Mouse (Mus musculus) WW6 (cell line): ENCODE data around the gene Gpsm1.
"Not testable (repeated sequence)": the region's sequence is repeated elsewhere in the genome, so short reads cannot be mapped to it uniquely, and the experiment has no call there.

Experiments used
- DNase-seq: peaks from one replicate; pipeline ENCODE4 v3.0.0-alpha.2; 2013; ENCODE audit warnings: low read depth, low spot score

The Gpsm1 gene

GRCm38 (mm10) chr2:26380131-26380771, 64.9 kb downstream of the Gpsm1 start, which contains the start of gene Snapc4:
Gene Snapc4 (minus strand): TSS chr2:26380653.
- DNase-seq: peak; percentile 66

- not testable (repeated sequence) for DNase-seq
These were observed 65.6 kb downstream of the Gpsm1 start for GRCm38 (mm10) chr2:26380871-26381270.

GRCm38 (mm10) chr2:26387713-26388112, 72.4 kb downstream of the Gpsm1 start:
- no peak for DNase-seq

DNA sequence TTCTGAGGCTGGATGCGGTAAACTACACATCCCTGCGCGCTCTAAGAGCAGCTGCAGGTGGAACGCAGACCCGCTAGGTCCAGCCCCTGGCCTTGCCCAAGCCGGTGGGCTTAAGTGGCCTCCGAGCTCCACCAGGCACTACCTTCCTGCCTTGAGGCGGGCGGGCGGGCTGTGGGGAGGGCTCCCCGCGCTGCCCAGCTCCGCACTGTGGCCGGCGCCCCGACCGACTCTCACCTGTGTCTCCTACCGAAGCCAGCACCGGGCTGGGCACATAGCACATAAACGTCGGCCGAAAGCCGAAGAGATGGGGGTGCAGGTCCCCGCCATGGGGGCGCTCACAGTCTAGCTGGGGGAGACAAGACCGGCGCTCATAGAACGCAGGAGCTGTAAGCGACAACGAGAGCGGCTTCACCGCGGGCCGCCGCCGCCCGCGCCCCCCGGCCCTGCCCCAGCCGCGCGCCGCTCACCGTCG, 73.4 kb downstream of the Gpsm1 start:
- no peak for DNase-seq

DNA sequence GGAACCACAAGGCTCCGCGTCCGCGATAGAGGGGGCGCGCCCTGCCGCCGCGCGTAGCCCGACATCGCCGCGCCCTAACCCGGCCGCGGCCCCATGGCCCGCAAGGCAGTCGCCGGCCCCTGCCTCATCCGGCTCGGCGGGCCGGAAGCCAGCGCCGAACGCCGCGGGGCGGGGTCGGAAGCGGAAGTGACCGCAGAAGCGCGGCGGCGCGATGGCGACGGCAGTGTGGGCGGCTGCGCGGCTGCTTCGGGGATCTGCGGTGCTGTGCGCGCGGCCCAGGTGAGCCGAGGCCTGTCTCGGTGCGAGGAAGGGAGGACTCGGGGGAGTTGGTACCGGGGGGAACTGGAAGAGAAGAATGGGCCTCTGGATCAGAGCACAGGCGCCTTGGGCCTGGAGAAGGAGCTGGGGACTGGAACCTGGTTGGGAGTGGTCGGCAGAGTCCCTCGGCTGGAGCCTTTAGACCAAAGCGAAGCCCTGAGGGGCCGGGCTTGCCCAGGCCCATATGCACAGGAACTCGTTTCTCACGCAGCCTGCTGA, 73.9 kb downstream of the Gpsm1 start, which contains the start of the genes Entr1 and Pmpca:
Gene Entr1 (minus strand): TSS at position 163 of the 537 bp plus-strand sequence.
Gene Pmpca (plus strand): TSS at position 186 of the 537 bp plus-strand sequence.
- DNase-seq: peak; percentile 49

- DNase-seq: no peak
These were observed 75.6 kb downstream of the Gpsm1 start for GRCm38 (mm10) chr2:26390954-26391353.

DNA sequence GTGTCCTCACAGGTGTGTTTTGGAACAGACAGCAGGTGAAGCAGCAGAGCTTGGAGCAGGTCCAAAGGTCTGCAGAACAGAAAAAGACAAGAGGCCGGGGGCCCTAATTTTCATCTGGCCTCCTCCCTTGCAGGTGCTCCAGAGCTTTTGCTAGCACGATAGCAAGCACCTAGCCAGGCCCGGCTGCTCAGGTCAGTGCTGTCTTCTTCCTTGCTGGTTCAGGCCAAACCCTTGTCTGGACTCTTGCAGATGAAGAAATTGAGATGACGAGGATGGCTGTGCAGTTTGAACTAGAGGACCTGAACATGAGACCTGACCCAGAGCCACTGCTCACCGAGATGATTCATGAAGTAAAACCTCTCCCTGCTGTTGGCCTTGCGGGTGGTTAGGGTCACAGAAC, 76.3 kb downstream of the Gpsm1 start:
- DNase-seq: no peak
